Mouse (Mus musculus) heart, embryonic 12.5 days (tissue): ENCODE results near the gene Angpt4. TPM values are rescaled to one million over a fixed set of nuclear protein-coding genes. Genes with fewer than 3 reads are reported as not detected.

Experiments
- ATAC-seq: fragments of 200-750 bp; cut with Nextera tagmentation; 2 replicates; pipeline ENCODE4 v1.8.0; 2017; ENCODE audit warnings: moderate TSS enrichment, moderate library complexity; ENCODE audit not compliant: insufficient number of reproducible peaks, low FRiP score
- H3K27ac ChIP-seq: fragments of 300-500 bp; sonication (generic); 2 replicates; pipeline ENCODE4 v1.5.1; 2016; ENCODE audit warnings: mild to moderate bottlenecking, moderate library complexity; ENCODE audit not compliant: poor library complexity, severe bottlenecking
- H3K27me3 ChIP-seq: fragments of 300-500 bp; sonication (generic); replicated peaks from 2 replicates; pipeline ENCODE4 v1.6.1; 2016; ENCODE audit warnings: mild to moderate bottlenecking, moderate library complexity
- H3K36me3 ChIP-seq: fragments of 300-500 bp; sonication (generic); 2 replicates; pipeline ENCODE4 v1.6.1; 2016; ENCODE audit warnings: mild to moderate bottlenecking, moderate library complexity
- H3K4me1 ChIP-seq: fragments of 300-500 bp; sonication (generic); replicated peaks from 2 replicates; pipeline ENCODE4 v1.6.1; 2016; ENCODE audit warnings: mild to moderate bottlenecking
- H3K4me2 ChIP-seq: fragments of 300-500 bp; sonication (generic); 2 replicates; pipeline ENCODE4 v1.6.1; 2016; ENCODE audit warnings: mild to moderate bottlenecking, moderate library complexity
- H3K4me3 ChIP-seq: fragments of 300-500 bp; sonication (generic); 2 replicates; pipeline ENCODE4 v1.5.1; 2016; ENCODE audit warnings: mild to moderate bottlenecking
- H3K9ac ChIP-seq: fragments of 300-500 bp; sonication (generic); 2 replicates; pipeline ENCODE4 v1.6.1; 2016; ENCODE audit warnings: mild to moderate bottlenecking, moderate library complexity
- H3K9me3 ChIP-seq: fragments of 300-500 bp; sonication (generic); replicated peaks from 2 replicates; pipeline ENCODE4 v1.6.1; 2016; ENCODE audit warnings: mild to moderate bottlenecking, moderate library complexity
- WGBS: fragments of 180-500 bp; shearing (Covaris S2); methylation state at CpG from one replicate; pipeline ENCODE4 v1.1.7; 2016; 5-methylcytosine and 5-hydroxymethylcytosine counted together
- polyA plus RNA-seq: library from polyadenylated mRNA; unstranded; fragments of >200 nt; fragmentation: Nextera tagmentation; extraction: Ambion mirVana; gene quantifications from 2 replicates; pipeline ENCODE4 v1.2.1, GENCODE M21; 2016

Angpt4 gene
- polyA plus RNA-seq, 1 experiment from 2014 or later, result 0.20 TPM

- Histone ChIP-seq H3K4me2 (no peak overlapping the region), H3K36me3 (no peaks in the 10 kb centered on the region), H3K27me3 (0 out of 2 replicates have a peak, but pooled peaks cover 4% of the 10 kb centered on the region), H3K27ac (no peak overlapping the region), H3K4me1 (peaks cover 49% of the 10 kb centered on the region), H3K9ac (no peak overlapping the region), H3K4me3 (no peak overlapping the region), H3K9me3 (no peaks in the 10 kb centered on the region)
- no peak for ATAC-seq
- 54% methylated on average over 9 of the region's 9 CpGs for WGBS
Observed at GRCm38 (mm10) chr2:151961284-151962196, 50.5 kb downstream of the Angpt4 start.

GRCm38 (mm10) chr2:151962474-151962873 lies 51.5 kb downstream of the Angpt4 start:
- Histone ChIP-seq H3K27ac (no peak overlapping the region), H3K27me3 (0 out of 2 replicates have a peak, but pooled peaks cover 4% of the 10 kb centered on the region), H3K9ac (no peak overlapping the region), H3K4me2 (no peak overlapping the region), H3K4me3 (no peak overlapping the region), H3K36me3 (no peaks in the 10 kb centered on the region), H3K9me3 (no peaks in the 10 kb centered on the region), H3K4me1 (peaks cover 40% of the 10 kb centered on the region)
- ATAC-seq, result peak; percentile 54; the same call in 1 of the 2 replicates
- 63% methylated on average over 10 of the region's 10 CpGs for whole genome bisulfite sequencing

GRCm38 (mm10) chr2:151963319-151963718 lies 52.3 kb downstream of the Angpt4 start:
- no peaks in the 10 kb centered on the region for H3K36me3 ChIP-seq
- H3K4me2 ChIP-seq, result peak overlapping the region; percentile 42; the same call in 1 of the 2 replicates
- no peak overlapping the region for H3K9ac ChIP-seq
- H3K27me3 ChIP-seq, result peaks cover 8% of the 10 kb centered on the region
- H3K4me1 ChIP-seq, result peaks cover 40% of the 10 kb centered on the region
- WGBS, result 84% methylated on average over 5 of the region's 5 CpGs
- no peaks in the 10 kb centered on the region for H3K9me3 ChIP-seq
- no peak overlapping the region for H3K27ac ChIP-seq
- no peak overlapping the region for H3K4me3 ChIP-seq
- ATAC-seq, result no peak

GRCm38 (mm10) chr2:151964052-151964451 lies 53.0 kb downstream of the Angpt4 start:
- H3K9me3 ChIP-seq, result no peaks in the 10 kb centered on the region
- H3K36me3 ChIP-seq, result 0 out of 2 replicates have a peak, but pooled peaks cover 5% of the 10 kb centered on the region
- H3K27me3 ChIP-seq, result peaks cover 16% of the 10 kb centered on the region
- peak overlapping the region; percentile 66; the same call in 1 of the 2 replicates for H3K27ac ChIP-seq
- WGBS, result 11% methylated on average over 9 of the region's 9 CpGs
- peak overlapping the region; percentile 42 for H3K4me2 ChIP-seq
- H3K4me1 ChIP-seq, result peaks cover 38% of the 10 kb centered on the region
- 0 out of 2 replicates have a peak overlapping the region, but pooled peaks have one; percentile 0 for H3K9ac ChIP-seq
- peak; percentile 48; the same call in 1 of the 2 replicates for ATAC-seq
- H3K4me3 ChIP-seq, result no peak overlapping the region

GRCm38 (mm10) chr2:151967176-151967750 lies 56.3 kb downstream of the Angpt4 start:
- H3K4me1 ChIP-seq, result peaks cover 39% of the 10 kb centered on the region
- 36% methylated on average over 9 of the region's 9 CpGs for WGBS
- H3K9ac ChIP-seq, result no peak overlapping the region
- H3K36me3 ChIP-seq, result peaks cover 15% of the 10 kb centered on the region; the same call in 1 of the 2 replicates
- H3K4me2 ChIP-seq, result no peak overlapping the region
- H3K27me3 ChIP-seq, result peaks cover 39% of the 10 kb centered on the region
- no peak overlapping the region for H3K4me3 ChIP-seq
- H3K27ac ChIP-seq, result no peak overlapping the region
- no peak for ATAC-seq
- no peaks in the 10 kb centered on the region for H3K9me3 ChIP-seq

GRCm38 (mm10) chr2:151967792-151968191 lies 56.8 kb downstream of the Angpt4 start:
- 64% methylated on average over 2 of the region's 2 CpGs for WGBS
- Histone ChIP-seq H3K36me3 (peaks cover 15% of the 10 kb centered on the region; the same call in 1 of the 2 replicates), H3K9me3 (no peaks in the 10 kb centered on the region), H3K4me1 (peaks cover 40% of the 10 kb centered on the region), H3K27ac (no peak overlapping the region), H3K9ac (no peak overlapping the region), H3K27me3 (peaks cover 45% of the 10 kb centered on the region), H3K4me2 (no peak overlapping the region), H3K4me3 (no peak overlapping the region)
- ATAC-seq, result no peak

GRCm38 (mm10) chr2:151968451-151968850 lies 57.4 kb downstream of the Angpt4 start:
- no peak for ATAC-seq
- 76% methylated on average over 8 of the region's 8 CpGs for WGBS
- H3K27ac ChIP-seq, result no peak overlapping the region
- no peak overlapping the region for H3K9ac ChIP-seq
- H3K9me3 ChIP-seq, result no peaks in the 10 kb centered on the region
- H3K36me3 ChIP-seq, result peaks cover 15% of the 10 kb centered on the region; the same call in 1 of the 2 replicates
- H3K4me1 ChIP-seq, result peaks cover 40% of the 10 kb centered on the region
- H3K27me3 ChIP-seq, result peaks cover 48% of the 10 kb centered on the region
- H3K4me2 ChIP-seq, result no peak overlapping the region
- H3K4me3 ChIP-seq, result no peak overlapping the region

GRCm38 (mm10) chr2:151968986-151969385 lies 58.0 kb downstream of the Angpt4 start:
- ATAC-seq, result no peak
- H3K9ac ChIP-seq, result no peak overlapping the region
- no peak overlapping the region for H3K4me2 ChIP-seq
- H3K4me1 ChIP-seq, result peaks cover 40% of the 10 kb centered on the region
- H3K9me3 ChIP-seq, result no peaks in the 10 kb centered on the region
- H3K4me3 ChIP-seq, result no peak overlapping the region
- H3K36me3 ChIP-seq, result peaks cover 15% of the 10 kb centered on the region; the same call in 1 of the 2 replicates
- peaks cover 52% of the 10 kb centered on the region for H3K27me3 ChIP-seq
- no peak overlapping the region for H3K27ac ChIP-seq
- WGBS, result 85% methylated on average over 7 of the region's 7 CpGs

GRCm38 (mm10) chr2:151969396-151969795 lies 58.4 kb downstream of the Angpt4 start:
- H3K9ac ChIP-seq, result no peak overlapping the region
- H3K9me3 ChIP-seq, result no peaks in the 10 kb centered on the region
- 85% methylated on average over 6 of the region's 6 CpGs for WGBS
- no peak overlapping the region for H3K27ac ChIP-seq
- no peak for ATAC-seq
- H3K27me3 ChIP-seq, result peaks cover 56% of the 10 kb centered on the region
- peaks cover 40% of the 10 kb centered on the region for H3K4me1 ChIP-seq
- H3K36me3 ChIP-seq, result peaks cover 15% of the 10 kb centered on the region; the same call in 1 of the 2 replicates
- no peak overlapping the region for H3K4me2 ChIP-seq
- H3K4me3 ChIP-seq, result no peak overlapping the region

- H3K27me3 ChIP-seq, result peaks cover 63% of the 10 kb centered on the region
- peak overlapping the region; percentile 74 for H3K4me2 ChIP-seq
- H3K4me3 ChIP-seq, result peak overlapping the region; percentile 42
- peaks cover 15% of the 10 kb centered on the region; the same call in 1 of the 2 replicates for H3K36me3 ChIP-seq
- peak overlapping the region; percentile 50 for H3K9ac ChIP-seq
- H3K4me1 ChIP-seq, result peaks cover 37% of the 10 kb centered on the region
- H3K9me3 ChIP-seq, result no peaks in the 10 kb centered on the region
- H3K27ac ChIP-seq, result peak overlapping the region; percentile 40; the same call in 1 of the 2 replicates
- WGBS, result 34% methylated on average over 53 of the region's 53 CpGs
- peak; percentile 88 for ATAC-seq
Observed at GRCm38 (mm10) chr2:151970191-151971172, 59.5 kb downstream of the Angpt4 start.
